Mouse (Mus musculus) myocyte (in vitro differentiated cells): ENCODE measurements around the gene Mrpl43.

Source experiments
- CEBPB ChIP-seq: IDR thresholded peaks from 2 replicates; pipeline ENCODE4 v1.6.1; 2011; ENCODE audit warnings: mild to moderate bottlenecking, moderate library complexity; ENCODE audit not compliant: poor library complexity, insufficient read depth, severe bottlenecking
- E2F4 ChIP-seq: IDR thresholded peaks from one replicate; pipeline ENCODE4 v1.6.1; 2011; ENCODE audit warnings: mild to moderate bottlenecking, control low read depth, moderate library complexity; ENCODE audit not compliant: insufficient read depth
- MAX ChIP-seq: IDR thresholded peaks from one replicate; pipeline ENCODE4 v1.6.1; 2011; ENCODE audit warnings: low read depth, mild to moderate bottlenecking, control low read depth
- MYOD1 ChIP-seq, 3 experiments: IDR thresholded peaks; one replicate each; pipeline ENCODE4 v1.6.1; 2011; ENCODE audit warnings: control low read depth in 2 of 3, low read depth in 2 of 3, mild to moderate bottlenecking in 2 of 3, moderate library complexity in 1 of 3; ENCODE audit not compliant: insufficient read length in 2 of 3, control insufficient read depth in 1 of 3
- MYOG ChIP-seq, 3 experiments: IDR thresholded peaks; one replicate each; pipeline ENCODE4 v1.6.1; 2011; ENCODE audit warnings: control low read depth in 2 of 3, low read depth in 2 of 3, mild to moderate bottlenecking in 2 of 3; ENCODE audit not compliant: insufficient read length in 2 of 3, control insufficient read depth in 1 of 3, insufficient read depth in 1 of 3
- POLR2A ChIP-seq: IDR thresholded peaks from one replicate; pipeline ENCODE4 v1.6.1; 2011; ENCODE audit warnings: low read depth, mild to moderate bottlenecking, control low read depth, moderate library complexity; ENCODE audit not compliant: insufficient read length
- POLR2AphosphoS2 ChIP-seq: IDR thresholded peaks from one replicate; pipeline ENCODE4 v1.6.1; 2011; ENCODE audit warnings: low read depth, control low read depth; ENCODE audit not compliant: insufficient read length
- REST ChIP-seq: IDR thresholded peaks from one replicate; pipeline ENCODE4 v1.6.1; 2011; ENCODE audit warnings: mild to moderate bottlenecking, control low read depth, moderate library complexity; ENCODE audit not compliant: insufficient read depth, insufficient read length
- SRF ChIP-seq: IDR thresholded peaks from one replicate; pipeline ENCODE4 v1.6.1; 2011; ENCODE audit warnings: low read depth; ENCODE audit not compliant: control insufficient read depth, insufficient read length
- TCF12 ChIP-seq: IDR thresholded peaks from one replicate; pipeline ENCODE4 v1.6.1; 2011; ENCODE audit warnings: mild to moderate bottlenecking, control low read depth; ENCODE audit not compliant: poor library complexity, insufficient read depth, severe bottlenecking
- USF1 ChIP-seq: IDR thresholded peaks from one replicate; pipeline ENCODE4 v1.6.1; 2011; ENCODE audit warnings: low read depth, mild to moderate bottlenecking, control low read depth, moderate library complexity

GRCm38 (mm10) chr19:44988831-44989566 is 17.2 kb downstream of the Mrpl43 start, which contains the start of gene Sema4g:
- TF ChIP-seq MAX (no peak), POLR2A (no peak), MYOG (IDR thresholded peaks at IDR 0.05; ENCODE audit: control insufficient read depth in 1 of 3, insufficient read depth in 1 of 3, insufficient read length in 2 of 3, low read depth in 2 of 3) (no peak), TCF12 (no peak), POLR2AphosphoS2 (no peak), E2F4 (no peak), REST (no peak), MYOD1 (IDR thresholded peaks at IDR 0.05; ENCODE audit: control insufficient read depth in 1 of 3, insufficient read length in 2 of 3, low read depth in 2 of 3) (peak in 1 of 3 experiments; percentile 26), USF1 (no peak), SRF (no peak), CEBPB (no peak)
